Mouse (Mus musculus): ENCODE measurements around the gene Trap1. TPM values are rescaled to one million over a fixed set of nuclear protein-coding genes. Genes with fewer than 3 reads are reported as not detected.

Trap1 gene
- total RNA-seq, 2 experiments from 2014 or later: 14.6 to 17.7 TPM

Other genes with a start within 250 kb of the Trap1 start
- gene Olfr15, start 246.9 kb downstream of the Trap1 start, total RNA-seq (2015; ENCODE audit: low replicate concordance): not detected in 2 replicates
- gene Olfr15, start 246.9 kb downstream of the Trap1 start, total RNA-seq (2017; ENCODE audit: low replicate concordance): 0.43 TPM in 1 of 2 replicates, not detected in the other
- 0.21 TPM in 1 of 2 replicates, not detected in the other for gene Zfp174, start 230.6 kb downstream of the Trap1 start, total RNA-seq (2015; ENCODE audit: low replicate concordance)
- 0.28 TPM in 1 of 2 replicates, not detected in the other for gene Zfp174, start 230.6 kb downstream of the Trap1 start, total RNA-seq (2017; ENCODE audit: low replicate concordance)
- gene Naa60, start 205.5 kb downstream of the Trap1 start, total RNA-seq (2015; ENCODE audit: low replicate concordance): 28.0 and 33.8 TPM in 2 replicates
- 22.7 and 25.8 TPM in 2 replicates for gene Naa60, start 205.5 kb downstream of the Trap1 start, total RNA-seq (2017; ENCODE audit: low replicate concordance)
- gene Zfp597, start 193.3 kb downstream of the Trap1 start, total RNA-seq (2015; ENCODE audit: low replicate concordance): 2.7 and 9.8 TPM in 2 replicates
- 3.7 and 4.0 TPM in 2 replicates for gene Zfp597, start 193.3 kb downstream of the Trap1 start, total RNA-seq (2017; ENCODE audit: low replicate concordance)
- gene Gm20695, start 193.2 kb downstream of the Trap1 start, total RNA-seq (2015; ENCODE audit: low replicate concordance): not detected in 2 replicates
- 0.68 TPM in 1 of 2 replicates, not detected in the other for gene Gm20695, start 193.2 kb downstream of the Trap1 start, total RNA-seq (2017; ENCODE audit: low replicate concordance)
- not detected in 2 replicates for gene 1700037C18Rik, start 169.1 kb downstream of the Trap1 start, total RNA-seq (2015; ENCODE audit: low replicate concordance)
- not detected in 2 replicates for gene 1700037C18Rik, start 169.1 kb downstream of the Trap1 start, total RNA-seq (2017; ENCODE audit: low replicate concordance)
- gene Cluap1, start 169.0 kb downstream of the Trap1 start, total RNA-seq (2015; ENCODE audit: low replicate concordance): 4.4 and 4.8 TPM in 2 replicates
- 3.6 and 7.0 TPM in 2 replicates for gene Cluap1, start 169.0 kb downstream of the Trap1 start, total RNA-seq (2017; ENCODE audit: low replicate concordance)
- 0.42 TPM in 1 of 2 replicates, not detected in the other for gene Nlrc3, start 101.2 kb downstream of the Trap1 start, total RNA-seq (2015; ENCODE audit: low replicate concordance)
- 0.56 TPM in 1 of 2 replicates, not detected in the other for gene Nlrc3, start 101.2 kb downstream of the Trap1 start, total RNA-seq (2017; ENCODE audit: low replicate concordance)
- 16.7 and 28.2 TPM in 2 replicates for gene Slx4, start 74.1 kb downstream of the Trap1 start, total RNA-seq (2015; ENCODE audit: low replicate concordance)
- 14.1 and 17.3 TPM in 2 replicates for gene Slx4, start 74.1 kb downstream of the Trap1 start, total RNA-seq (2017; ENCODE audit: low replicate concordance)
- gene Dnase1, start 40.9 kb downstream of the Trap1 start, total RNA-seq (2015; ENCODE audit: low replicate concordance): not detected in 2 replicates
- gene Dnase1, start 40.9 kb downstream of the Trap1 start, total RNA-seq (2017; ENCODE audit: low replicate concordance): not detected in 2 replicates
- 52.0 and 61.3 TPM in 2 replicates for gene Crebbp, start 136.2 kb upstream of the Trap1 start, total RNA-seq (2015; ENCODE audit: low replicate concordance)
- gene Crebbp, start 136.2 kb upstream of the Trap1 start, total RNA-seq (2017; ENCODE audit: low replicate concordance): 88.4 and 209 TPM in 2 replicates

All from erythroblast, adult 5-6 weeks (primary cell).